Mouse (Mus musculus) myocyte (in vitro differentiated cells): ENCODE results near the gene 2210418O10Rik. TPM values are rescaled to one million over a fixed set of nuclear protein-coding genes. Genes with fewer than 3 reads are reported as not detected.
"Not testable (repeated sequence)": the region's sequence is repeated elsewhere in the genome, so short reads cannot be mapped to it uniquely, and the experiment has no call there.

Experiments used
- H3K27me3 ChIP-seq: one replicate; pipeline ENCODE4 v1.6.1; 2011; ENCODE audit not compliant: control insufficient read depth, insufficient read depth, insufficient read length
- H3K36me3 ChIP-seq: one replicate; pipeline ENCODE4 v1.6.1; 2011; ENCODE audit not compliant: control insufficient read depth, insufficient read depth
- H3K4me2 ChIP-seq: one replicate; pipeline ENCODE4 v1.6.1; 2011; ENCODE audit warnings: low read depth, control low read depth
- H3K4me3 ChIP-seq: one replicate; pipeline ENCODE4 v1.5.1; 2011; ENCODE audit warnings: mild to moderate bottlenecking, control low read depth, moderate library complexity
- H3K79me2 ChIP-seq: one replicate; pipeline ENCODE4 v1.6.1; 2011; ENCODE audit not compliant: control insufficient read depth, insufficient read depth
- H3ac ChIP-seq: one replicate; pipeline ENCODE4 v1.6.1; 2011; ENCODE audit not compliant: control insufficient read depth, insufficient read length
- polyA plus RNA-seq: library from polyadenylated mRNA; unstranded; fragments of >200 nt; fragmentation: generic; extraction: Trizol; gene quantifications from one replicate; pipeline ENCODE4 v1.2.1, GENCODE M21; 2012; ENCODE audit warnings: missing spikeins

Gene 2210418O10Rik
- polyA plus RNA-seq: 0.07 TPM

GRCm38 (mm10) chr2:176226269-176226668 is at the start of gene 2210418O10Rik:
Gene 2210418O10Rik, plus strand, starts transcription at chr2:176226569.
- not testable (repeated sequence) for H3K27me3 ChIP-seq, H3ac ChIP-seq, H3K4me3 ChIP-seq, H3K79me2 ChIP-seq, H3K4me2 ChIP-seq, H3K36me3 ChIP-seq

GRCm38 (mm10) chr2:176248519-176248918 is 22.1 kb downstream of the 2210418O10Rik start:
- H3K36me3 ChIP-seq, H3K27me3 ChIP-seq, H3K4me2 ChIP-seq, H3K79me2 ChIP-seq, H3ac ChIP-seq, H3K4me3 ChIP-seq: not testable (repeated sequence)

Other genes starting within 250 kb of the 2210418O10Rik start
- 0.77 TPM for gene Gm2004, start 76.7 kb upstream of the 2210418O10Rik start, polyA plus RNA-seq
- not detected for gene Gm11009, start 92.9 kb downstream of the 2210418O10Rik start, polyA plus RNA-seq
- 0.49 TPM for gene Gm14435, start 197.0 kb downstream of the 2210418O10Rik start, polyA plus RNA-seq